Mouse (Mus musculus) macrophage (primary cell): ENCODE results near the gene Btbd1. TPM values are rescaled to one million over a fixed set of nuclear protein-coding genes. Genes with fewer than 3 reads are reported as not detected.
A peak's percentile ranks its signal among the peaks of the same experiment; 100 is the strongest.

Source experiments
- H3K27ac ChIP-seq: fragments of 350-480 bp; formaldehyde crosslinking; 2 replicates; pipeline ENCODE4 v1.9.0; 2021
- H3K36me3 ChIP-seq: fragments of 350-480 bp; formaldehyde crosslinking; 2 replicates; pipeline ENCODE4 v1.9.0; 2021; ENCODE audit errors: inconsistent target
- H3K4me3 ChIP-seq: fragments of 350-480 bp; formaldehyde crosslinking; 2 replicates; pipeline ENCODE4 v1.9.0; 2021; ENCODE audit errors: inconsistent target
- H3K79me2 ChIP-seq: fragments of 350-480 bp; formaldehyde crosslinking; 2 replicates; pipeline ENCODE4 v1.9.0; 2021; ENCODE audit errors: inconsistent target
- WGBS: methylation state at CpG from one replicate; pipeline ENCODE4 v1.1.7; 2026; ENCODE audit warnings: inconsistent platforms; ENCODE audit not compliant: missing documents; 5-methylcytosine and 5-hydroxymethylcytosine counted together
- polyA plus RNA-seq: library from polyadenylated mRNA; stranded (reverse); fragments of 250-400 nt; gene quantifications from 3 replicates; pipeline ENCODE4 v1.2.4, GENCODE M21; 2018; ENCODE audit warnings: inconsistent platforms

The Btbd1 gene
- polyA plus RNA-seq, 1 experiment from 2014 or later, result 145 TPM

- Histone ChIP-seq H3K79me2 (peaks cover 21% of the 10 kb centered on the region; the same call in 1 of the 2 replicates), H3K4me3 (no peak overlapping the region), H3K36me3 (peaks cover 31% of the 10 kb centered on the region), H3K27ac (no peak overlapping the region)
- WGBS, result 75% methylated on average over 10 of the region's 10 CpGs
These were observed 51.5 kb downstream of the Btbd1 start for GRCm38 (mm10) chr7:81777667-81778218.

GRCm38 (mm10) chr7:81775325-81775724 is 53.9 kb downstream of the Btbd1 start:
- no peak overlapping the region for H3K4me3 ChIP-seq
- WGBS, result 93% methylated on average over 5 of the region's 5 CpGs

DNA sequence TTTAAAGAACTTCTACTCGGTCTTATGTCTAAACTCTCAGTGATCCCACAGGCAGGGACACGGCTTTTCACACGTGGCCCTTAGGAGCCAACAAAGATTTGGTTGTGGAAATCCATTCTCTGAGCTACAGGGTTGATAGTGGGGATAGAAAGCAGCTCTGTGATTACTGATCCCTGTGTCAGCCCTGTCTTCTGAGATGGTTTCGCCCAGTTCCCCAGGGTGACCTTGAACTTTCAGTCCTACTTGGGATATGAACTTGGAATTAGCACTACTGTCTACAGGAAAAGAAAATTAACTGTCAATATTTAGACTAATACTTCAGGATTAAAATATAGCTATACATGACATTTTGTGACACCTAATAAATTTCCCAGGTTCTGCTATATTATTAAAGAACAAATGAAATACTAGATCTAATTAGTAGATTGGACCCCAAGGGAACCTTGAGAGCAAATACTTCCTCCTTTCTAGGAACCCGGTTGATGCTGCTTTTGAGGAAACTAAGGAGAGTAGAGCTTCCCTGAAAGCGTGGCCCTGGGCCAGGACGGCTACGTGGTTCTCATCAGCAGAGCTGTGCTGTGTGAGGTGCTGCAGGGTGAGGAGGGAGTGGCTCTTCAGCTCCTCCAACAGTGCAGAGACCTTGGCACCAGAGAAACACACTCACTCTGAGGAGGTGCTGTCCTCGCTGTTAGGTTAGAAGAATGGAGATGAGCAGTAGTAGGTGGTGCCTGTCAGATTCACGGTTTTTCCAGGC is 56.3 kb downstream of the Btbd1 start:
- 55% methylated on average over 10 of the region's 10 CpGs for WGBS
- no peaks in the 10 kb centered on the region for H3K36me3 ChIP-seq
- H3K4me3 ChIP-seq, result no peak overlapping the region
- H3K27ac ChIP-seq, result no peak overlapping the region
- H3K79me2 ChIP-seq, result peaks cover 58% of the 10 kb centered on the region

More at GRCm38 (mm10) chr7:81775325-81775724, 53.9 kb downstream of the Btbd1 start:
- Histone ChIP-seq H3K27ac (no peak overlapping the region), H3K79me2 (peaks cover 44% of the 10 kb centered on the region; the same call in 1 of the 2 replicates), H3K36me3 (peaks cover 7% of the 10 kb centered on the region)

- H3K4me3 ChIP-seq, result peak overlapping the region; percentile 75
- WGBS, result 3% methylated on average over 60 of the region's 60 CpGs
- H3K27ac ChIP-seq, result peak overlapping the region; percentile 17; the same call in 1 of the 2 replicates
- H3K79me2 ChIP-seq, result peaks cover 60% of the 10 kb centered on the region
- H3K36me3 ChIP-seq, result no peaks in the 10 kb centered on the region
These were observed 66.0 kb downstream of the Btbd1 start for GRCm38 (mm10) chr7:81763110-81763845.

DNA sequence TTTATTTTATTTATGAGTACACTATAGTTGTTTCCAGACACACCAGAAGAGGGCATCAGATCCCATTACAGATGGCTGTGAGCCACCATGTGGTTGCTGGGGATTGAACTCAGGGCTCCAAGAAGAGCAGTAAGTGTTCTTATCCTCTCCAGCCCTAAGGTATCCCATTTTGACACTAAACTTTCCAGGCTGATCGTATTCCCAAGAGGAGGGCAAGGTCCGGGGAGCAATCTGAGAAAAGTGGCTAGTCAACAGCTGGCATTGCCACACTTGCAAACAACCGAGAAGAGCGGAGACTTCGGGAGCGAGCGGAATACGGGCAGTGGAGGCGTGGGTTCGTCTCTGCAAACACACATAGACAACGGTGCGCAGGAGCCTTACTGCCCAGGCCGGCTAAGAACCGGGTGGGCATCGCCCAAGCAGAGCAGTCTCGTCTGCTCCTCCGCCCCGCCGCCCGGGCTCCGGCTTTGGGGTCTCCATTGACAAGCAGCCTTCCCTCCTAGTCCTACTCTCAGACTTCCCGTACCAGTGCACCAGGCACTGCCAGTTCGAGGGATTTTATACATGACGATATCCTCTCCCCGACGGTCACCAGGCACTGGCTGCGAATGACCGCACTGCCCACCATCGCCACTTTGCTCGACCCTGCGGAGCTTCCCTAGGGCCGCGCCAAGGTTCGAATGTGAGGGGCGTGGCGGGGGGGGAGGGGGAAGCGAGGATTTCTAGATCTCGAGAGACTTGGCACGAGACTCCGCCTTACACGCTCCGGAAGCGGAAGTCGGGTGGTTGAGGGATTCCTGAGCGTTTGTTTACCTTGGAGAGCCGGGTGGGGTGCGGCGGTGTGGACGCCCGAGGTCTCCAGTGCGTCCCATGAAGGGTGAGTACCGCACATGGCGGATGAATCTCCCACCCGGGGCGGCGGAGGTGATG is 66.8 kb downstream of the Btbd1 start, which contains the start of gene Ramac:
TSS of gene Ramac (plus strand) at position 746 of the 930 bp plus-strand sequence.
- Histone ChIP-seq H3K79me2 (peaks cover 52% of the 10 kb centered on the region), H3K36me3 (no peaks in the 10 kb centered on the region), H3K27ac (peak within 1 kb of the TSS; percentile 17; the same call in 1 of the 2 replicates), H3K4me3 (peak within 1 kb of the TSS; percentile 75)
- under 1% methylated on average over 56 of the region's 56 CpGs for WGBS

GRCm38 (mm10) chr7:81747956-81748355 is 81.3 kb downstream of the Btbd1 start:
- Histone ChIP-seq H3K4me3 (no peak overlapping the region), H3K27ac (no peak overlapping the region), H3K36me3 (no peaks in the 10 kb centered on the region), H3K79me2 (no peaks in the 10 kb centered on the region)
- 84% methylated on average over 3 of the region's 3 CpGs for WGBS

- Histone ChIP-seq H3K79me2 (no peaks in the 10 kb centered on the region), H3K4me3 (no peak overlapping the region), H3K36me3 (no peaks in the 10 kb centered on the region), H3K27ac (no peak overlapping the region)
- WGBS, result 52% methylated on average over 4 of the region's 4 CpGs
These were observed 85.1 kb downstream of the Btbd1 start for GRCm38 (mm10) chr7:81744145-81744544.

Other genes starting within 250 kb of the Btbd1 start
- gene Homer2, start 121.9 kb downstream of the Btbd1 start, polyA plus RNA-seq, result not detected in 3 replicates
- 53.6 to 89.0 TPM (median 71.9 TPM) in 3 replicates for gene Ramac, start 66.5 kb downstream of the Btbd1 start, polyA plus RNA-seq
- gene 3110040N11Rik, start 40.0 kb downstream of the Btbd1 start, polyA plus RNA-seq, result 23.4 to 27.6 TPM (median 24.6 TPM) in 3 replicates
- not detected in 3 replicates for gene Gm10160, start 26.4 kb upstream of the Btbd1 start, polyA plus RNA-seq
- gene Tm6sf1, start 29.6 kb upstream of the Btbd1 start, polyA plus RNA-seq, result 72.9 to 199 TPM (median 101 TPM) in 3 replicates
- gene Hdgfl3, start 105.0 kb upstream of the Btbd1 start, polyA plus RNA-seq, result 0.05 to 0.17 TPM in 2 of 3 replicates, not detected in the other
- gene Bnc1, start 162.9 kb upstream of the Btbd1 start, polyA plus RNA-seq, result not detected in 3 replicates